Mouse (Mus musculus) bone marrow macrophage, adult 2 months (primary cell): ENCODE results near the gene Ranbp3l. TPM values are rescaled to one million over a fixed set of nuclear protein-coding genes. Genes with fewer than 3 reads are reported as not detected.

Experiments used
- H3K27ac ChIP-seq: 2 replicates; pipeline ENCODE4 v1.5.1; 2012; ENCODE audit warnings: low read depth, low read length; ENCODE audit not compliant: insufficient read depth
- H3K4me1 ChIP-seq: 2 replicates; pipeline ENCODE4 v1.6.1; 2012; ENCODE audit warnings: low read length; ENCODE audit not compliant: control insufficient read depth, insufficient read depth
- H3K4me3 ChIP-seq: 2 replicates; pipeline ENCODE4 v1.5.1; 2012; ENCODE audit warnings: mild to moderate bottlenecking, low read length, moderate library complexity; ENCODE audit not compliant: insufficient read depth
- CTCF ChIP-seq: IDR thresholded peaks from 2 replicates; pipeline ENCODE4 v1.5.1; 2012; ENCODE audit warnings: low read depth, mild to moderate bottlenecking, low read length, moderate library complexity
- POLR2A ChIP-seq: IDR thresholded peaks from 2 replicates; pipeline ENCODE4 v1.6.1; 2012; ENCODE audit warnings: mild to moderate bottlenecking, low read depth, low read length, borderline replicate concordance
- polyA plus RNA-seq: library from polyadenylated mRNA; stranded (reverse); fragments of >200 nt; gene quantifications from 2 replicates; pipeline ENCODE4 v1.2.4, GENCODE M21; 2012; ENCODE audit not compliant: missing spikeins, insufficient read depth, insufficient read length

Gene Ranbp3l
- polyA plus RNA-seq: not detected in 2 replicates

- Histone ChIP-seq H3K4me3 (no peak within 1 kb of the TSS), H3K4me1 (no peaks in the 10 kb centered on the region), H3K27ac (no peak within 1 kb of the TSS)
- TF ChIP-seq CTCF: no peak
- TF ChIP-seq POLR2A: no peak
These were observed at the start of gene Ranbp3l for GRCm38 (mm10) chr15:8967573-8968228. Gene Ranbp3l, plus strand, starts transcription at chr15:8967949.

DNA sequence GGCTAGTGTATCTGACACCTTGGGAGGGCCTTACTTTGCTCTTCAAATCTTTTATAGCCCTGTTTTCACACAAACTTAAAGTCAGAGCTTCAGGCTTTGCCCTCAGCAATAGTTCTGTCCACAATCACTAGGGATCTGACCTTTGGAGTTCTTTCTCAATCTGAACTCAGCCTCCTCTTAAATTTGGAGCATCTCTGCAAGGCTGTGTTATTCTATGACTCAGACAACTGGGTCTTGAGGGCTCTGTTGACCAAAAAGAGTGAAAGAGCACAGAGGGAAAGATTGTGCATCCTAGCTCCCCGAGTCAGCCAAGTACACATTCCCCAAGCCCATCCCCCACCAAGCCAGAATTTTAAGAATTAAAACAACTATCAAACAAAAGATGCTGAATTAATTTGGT, 37.7 kb upstream of the Ranbp3l start:
- H3K4me3 ChIP-seq: no peak overlapping the region
- H3K27ac ChIP-seq: no peak overlapping the region
- no peaks in the 10 kb centered on the region for H3K4me1 ChIP-seq
- TF ChIP-seq POLR2A (no peak), CTCF (no peak)

DNA sequence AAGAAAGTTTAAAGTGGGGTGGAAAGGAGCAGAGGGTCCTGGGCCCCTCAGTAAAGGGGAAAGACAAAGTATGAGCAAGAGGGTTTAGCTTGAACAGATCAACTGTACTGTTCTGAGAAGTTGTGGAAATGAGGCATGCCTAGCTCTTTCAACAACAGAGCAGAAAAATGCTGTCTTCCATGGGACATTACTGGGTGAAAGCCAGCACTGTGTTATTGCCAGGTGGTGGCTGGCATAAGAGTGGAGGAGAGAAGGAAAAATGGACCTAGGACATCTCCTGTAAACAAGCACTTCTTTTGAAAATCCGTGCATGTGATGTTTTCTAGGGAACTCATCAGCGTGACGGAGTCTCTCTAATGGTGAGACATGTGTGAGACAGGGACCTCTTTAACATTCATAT, 30.8 kb upstream of the Ranbp3l start:
- TF ChIP-seq CTCF: no peak
- TF ChIP-seq POLR2A: no peak
- no peak overlapping the region for H3K27ac ChIP-seq
- no peak overlapping the region for H3K4me3 ChIP-seq
- no peaks in the 10 kb centered on the region for H3K4me1 ChIP-seq

DNA sequence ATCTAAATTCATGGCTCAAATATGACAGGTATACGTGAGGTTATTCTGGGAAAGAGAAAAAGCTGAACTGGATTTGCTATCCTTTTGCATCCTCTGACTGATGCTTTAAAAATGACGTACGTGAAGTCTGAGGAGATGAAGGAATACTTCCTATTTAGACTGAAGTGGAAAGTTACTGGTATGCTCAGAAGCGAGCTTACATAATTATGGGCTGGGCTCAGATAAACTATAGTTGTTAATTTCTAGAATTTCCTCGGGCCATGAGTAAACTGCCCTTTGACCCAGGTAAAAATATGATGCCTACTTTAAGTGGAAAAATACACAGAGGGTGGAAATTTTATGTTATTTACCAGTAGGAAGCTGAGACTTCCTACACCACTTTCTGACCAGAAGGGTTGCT, 26.9 kb upstream of the Ranbp3l start:
- Histone ChIP-seq H3K4me1 (no peaks in the 10 kb centered on the region), H3K4me3 (no peak overlapping the region), H3K27ac (no peak overlapping the region)
- TF ChIP-seq CTCF (no peak), POLR2A (no peak)

DNA sequence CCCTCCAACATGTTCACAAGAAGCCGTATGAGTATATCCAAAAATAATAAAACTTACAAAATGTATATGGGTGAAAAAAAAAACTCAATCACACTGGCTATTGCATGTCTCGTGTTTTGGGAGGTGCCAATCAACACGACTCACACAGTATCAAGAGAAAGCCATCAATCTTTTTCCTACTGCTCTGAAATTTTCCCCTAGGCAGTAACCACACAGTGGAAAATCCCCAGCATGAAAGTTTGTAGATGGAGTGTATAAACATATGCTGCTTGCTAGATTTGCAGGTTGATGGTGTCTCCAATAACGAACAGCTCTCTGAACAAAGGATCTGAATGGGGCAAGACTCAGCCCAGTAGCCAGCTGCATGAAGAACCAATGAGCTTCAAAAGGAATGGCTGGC, 16.9 kb upstream of the Ranbp3l start:
- TF ChIP-seq CTCF (no peak), POLR2A (no peak)
- H3K4me1 ChIP-seq: no peaks in the 10 kb centered on the region
- H3K27ac ChIP-seq: no peak overlapping the region
- no peak overlapping the region for H3K4me3 ChIP-seq

DNA sequence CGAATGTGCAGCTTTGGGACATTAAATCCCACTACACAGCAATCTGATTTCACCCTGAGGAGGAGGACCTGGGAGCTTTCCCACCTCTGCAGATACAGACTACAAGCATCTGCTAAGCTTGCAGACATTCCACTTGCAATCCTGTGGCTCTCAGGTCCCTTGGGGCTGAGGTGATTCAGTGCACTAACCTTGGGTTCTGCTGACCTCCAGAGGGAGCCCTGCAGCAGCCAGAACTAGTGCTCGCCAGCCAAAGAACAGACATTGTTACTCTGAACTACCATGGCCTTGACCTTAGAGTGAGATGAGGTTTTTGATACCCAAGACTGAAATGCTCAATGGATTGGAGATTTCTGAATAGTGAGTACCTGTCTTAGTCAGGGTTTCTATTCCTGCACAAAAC, 4.4 kb upstream of the Ranbp3l start:
- TF ChIP-seq POLR2A (no peak), CTCF (no peak)
- no peak overlapping the region for H3K27ac ChIP-seq
- no peak overlapping the region for H3K4me3 ChIP-seq
- H3K4me1 ChIP-seq: no peaks in the 10 kb centered on the region

- TF ChIP-seq CTCF: no peak
- TF ChIP-seq POLR2A: no peak
- Histone ChIP-seq H3K27ac (no peak overlapping the region), H3K4me3 (no peak overlapping the region), H3K4me1 (no peaks in the 10 kb centered on the region)
These were observed 463 bp downstream of the Ranbp3l start for GRCm38 (mm10) chr15:8968229-8968595.

- TF ChIP-seq POLR2A (no peak), CTCF (no peak)
- H3K4me1 ChIP-seq: no peaks in the 10 kb centered on the region
- H3K27ac ChIP-seq: no peak overlapping the region
- no peak overlapping the region for H3K4me3 ChIP-seq
These were observed 1.4 kb downstream of the Ranbp3l start for GRCm38 (mm10) chr15:8969061-8969635.

DNA sequence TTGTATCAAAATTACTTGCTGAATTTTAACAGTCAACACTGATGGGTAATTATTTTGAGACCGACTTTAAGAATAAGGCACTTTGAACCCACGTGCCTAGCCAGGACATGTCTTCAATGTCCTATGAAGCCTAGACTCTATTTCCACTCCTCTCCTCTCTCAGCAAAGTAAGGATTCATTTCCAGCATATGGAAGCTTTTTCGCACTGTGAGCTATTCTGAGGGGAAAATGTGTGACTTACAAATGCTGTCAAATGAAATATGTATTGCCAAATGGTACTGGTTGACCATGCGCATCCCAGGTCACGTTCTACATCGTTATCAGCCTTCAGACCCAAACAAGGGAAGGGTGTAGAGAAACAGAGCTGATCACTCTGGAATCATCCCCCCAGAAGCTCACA, 23.5 kb downstream of the Ranbp3l start:
- no peak for TF ChIP-seq CTCF
- TF ChIP-seq POLR2A: no peak

More for the DNA sequence above, 23.5 kb downstream of the Ranbp3l start:
- Histone ChIP-seq H3K4me1 (peaks cover 21% of the 10 kb centered on the region), H3K4me3 (no peak overlapping the region), H3K27ac (no peak overlapping the region)
